In genomic region chr4:128728431-128728851, GRCm38 (mm10) we compare ENCODE assay signal across 8 mouse cellular contexts. TPM values are rescaled to one million over a fixed set of nuclear protein-coding genes. Genes with fewer than 3 reads are reported as not detected.
DNase-seq lines count a peak whose midpoint lies in the region; ATAC-seq and TF ChIP-seq lines count a peak whose summit lies in the region.

No protein-coding gene starts in this region.

- no peaks in the 10 kb centered on the region for H3K9me3 ChIP-seq in hindbrain, embryonic 11.5 days (ENCODE audit: control insufficient read depth, low read length)
- no peaks in the 10 kb centered on the region for H3K9me3 ChIP-seq in midbrain, embryonic 11.5 days (ENCODE audit: control insufficient read depth, low read length)

- peak overlapping the region; percentile 79 for H3K4me3 ChIP-seq in layer of hippocampus, adult 2 months
- H3K4me3 ChIP-seq in hindbrain, embryonic 11.5 days (ENCODE audit: low read depth, low read length), result peak overlapping the region; percentile 99
- H3K4me3 ChIP-seq in midbrain, embryonic 11.5 days (ENCODE audit: low read depth, low read length), result peak overlapping the region; percentile 98

- 0 out of 2 replicates have a peak, but pooled peaks cover 2% of the 10 kb centered on the region for H3K27me3 ChIP-seq in hindbrain, embryonic 11.5 days (ENCODE audit: control insufficient read depth, insufficient read depth, low read length)
- H3K27me3 ChIP-seq in midbrain, embryonic 11.5 days (ENCODE audit: control insufficient read depth, insufficient read depth, low read length), result no peaks in the 10 kb centered on the region

- no peak for TF ChIP-seq CTCF in layer of hippocampus, adult 2 months (conservative IDR thresholded peaks at IDR 0.05)

- H3K27ac ChIP-seq in layer of hippocampus, adult 2 months, result peak overlapping the region; percentile 98
- peak overlapping the region; percentile 96 for H3K27ac ChIP-seq in hindbrain, embryonic 11.5 days (ENCODE audit: low read depth, low read length)
- H3K27ac ChIP-seq in midbrain, embryonic 11.5 days (ENCODE audit: low read depth, low read length), result peak overlapping the region; percentile 96

- H3K4me2 ChIP-seq in hindbrain, embryonic 11.5 days (replicated peaks; ENCODE audit: low read depth, low read length), result peak overlapping the region; percentile 98
- H3K4me2 ChIP-seq in midbrain, embryonic 11.5 days, result peak overlapping the region; percentile 94

- ATAC-seq in activated CD4-positive, CD25-positive, alpha-beta regulatory T cell, adult 4 months, result peak; percentile 61
- ATAC-seq in hindbrain, embryonic 11.5 days (ENCODE audit: low FRiP score), result no peak
- no peak for ATAC-seq in midbrain, embryonic 11.5 days (ENCODE audit: low FRiP score)

- H3K9ac ChIP-seq in hindbrain, embryonic 11.5 days (ENCODE audit: low read depth, low read length), result peak overlapping the region; percentile 100
- H3K9ac ChIP-seq in midbrain, embryonic 11.5 days (ENCODE audit: low read length), result peak overlapping the region; percentile 100

- 0 out of 2 replicates have a peak, but pooled peaks cover 2% of the 10 kb centered on the region for H3K36me3 ChIP-seq in hindbrain, embryonic 11.5 days (ENCODE audit: control insufficient read depth, insufficient read depth, low read length)
- no peaks in the 10 kb centered on the region for H3K36me3 ChIP-seq in midbrain, embryonic 11.5 days (ENCODE audit: control insufficient read depth, insufficient read depth, low read length)

- no peak for DNase-seq in layer of hippocampus, adult 2 months (ENCODE audit: low spot score in 2 of 2)
- DNase-seq in layer of hippocampus, adult 8-10 months (ENCODE audit: low spot score in 2 of 2), result no peak
- DNase-seq in hindbrain, embryonic 11.5 days (ENCODE audit: low spot score), result no peak
- no peak for DNase-seq in midbrain, embryonic 11.5 days (ENCODE audit: low spot score, missing footprints)
- no peak for DNase-seq in ovary, postnatal 14 days (ENCODE audit: low spot score)
- DNase-seq in adrenal gland, postnatal 10 days, result no peak
- no peak for DNase-seq in embryo, embryonic 11 days

- H3K4me1 ChIP-seq in hindbrain, embryonic 11.5 days (replicated peaks; ENCODE audit: control insufficient read depth, insufficient read depth, low read length), result peaks cover 16% of the 10 kb centered on the region
- H3K4me1 ChIP-seq in midbrain, embryonic 11.5 days (ENCODE audit: control insufficient read depth, insufficient read depth, low read length), result peaks cover 52% of the 10 kb centered on the region

- 0% methylated on average over 5 of the region's 5 CpGs for WGBS in hindbrain, embryonic 11.5 days
- WGBS in midbrain, embryonic 11.5 days, result 0% methylated on average over 5 of the region's 5 CpGs

RNA-seq across cellular contexts. Expression of gene A3galt2, which starts 26.7 kb away (rescaled TPM):
- under 1 TPM; 0.20 to 0.26 TPM for total RNA-seq in layer of hippocampus, adult 2 months (2021)
- under 1 TPM; 0.13 to 0.53 (median 0.22) TPM for total RNA-seq in layer of hippocampus, adult 8-10 months (2022)
- not detected for polyA plus RNA-seq in activated CD4-positive, CD25-positive, alpha-beta regulatory T cell, adult 4 months (2017; shearing (Covaris generic))
- polyA plus RNA-seq in hindbrain, embryonic 11.5 days (2014; fragmentation: Nextera tagmentation; extraction: Ambion mirVana), result 0.42 and 0.51 TPM in 2 replicates
- polyA plus RNA-seq in midbrain, embryonic 11.5 days (2014; fragmentation: Nextera tagmentation; extraction: Ambion mirVana), result 0.15 and 0.18 TPM in 2 replicates
- under 1 TPM; 0.12 TPM for total RNA-seq in adrenal gland, postnatal 10 days (2021)
